Mouse (Mus musculus) myocyte (in vitro differentiated cells): Measurements from ENCODE around the gene Xpo4.

Experiments
- CEBPB ChIP-seq: IDR thresholded peaks from 2 replicates; pipeline ENCODE4 v1.6.1; 2011; ENCODE audit warnings: mild to moderate bottlenecking, moderate library complexity; ENCODE audit not compliant: poor library complexity, insufficient read depth, severe bottlenecking
- E2F4 ChIP-seq: IDR thresholded peaks from one replicate; pipeline ENCODE4 v1.6.1; 2011; ENCODE audit warnings: mild to moderate bottlenecking, control low read depth, moderate library complexity; ENCODE audit not compliant: insufficient read depth
- MAX ChIP-seq: IDR thresholded peaks from one replicate; pipeline ENCODE4 v1.6.1; 2011; ENCODE audit warnings: low read depth, mild to moderate bottlenecking, control low read depth
- MYOD1 ChIP-seq, 3 experiments: IDR thresholded peaks; one replicate each; pipeline ENCODE4 v1.6.1; 2011; ENCODE audit warnings: control low read depth in 2 of 3, low read depth in 2 of 3, mild to moderate bottlenecking in 2 of 3, moderate library complexity in 1 of 3; ENCODE audit not compliant: insufficient read length in 2 of 3, control insufficient read depth in 1 of 3
- MYOG ChIP-seq, 3 experiments: IDR thresholded peaks; one replicate each; pipeline ENCODE4 v1.6.1; 2011; ENCODE audit warnings: control low read depth in 2 of 3, low read depth in 2 of 3, mild to moderate bottlenecking in 2 of 3; ENCODE audit not compliant: insufficient read length in 2 of 3, control insufficient read depth in 1 of 3, insufficient read depth in 1 of 3
- POLR2A ChIP-seq: IDR thresholded peaks from one replicate; pipeline ENCODE4 v1.6.1; 2011; ENCODE audit warnings: low read depth, mild to moderate bottlenecking, control low read depth, moderate library complexity; ENCODE audit not compliant: insufficient read length
- POLR2AphosphoS2 ChIP-seq: IDR thresholded peaks from one replicate; pipeline ENCODE4 v1.6.1; 2011; ENCODE audit warnings: low read depth, control low read depth; ENCODE audit not compliant: insufficient read length
- REST ChIP-seq: IDR thresholded peaks from one replicate; pipeline ENCODE4 v1.6.1; 2011; ENCODE audit warnings: mild to moderate bottlenecking, control low read depth, moderate library complexity; ENCODE audit not compliant: insufficient read depth, insufficient read length
- SRF ChIP-seq: IDR thresholded peaks from one replicate; pipeline ENCODE4 v1.6.1; 2011; ENCODE audit warnings: low read depth; ENCODE audit not compliant: control insufficient read depth, insufficient read length
- TCF12 ChIP-seq: IDR thresholded peaks from one replicate; pipeline ENCODE4 v1.6.1; 2011; ENCODE audit warnings: mild to moderate bottlenecking, control low read depth; ENCODE audit not compliant: poor library complexity, insufficient read depth, severe bottlenecking
- TCF3 ChIP-seq: IDR thresholded peaks from one replicate; pipeline ENCODE4 v1.6.1; 2011; ENCODE audit warnings: low read depth, control low read depth; ENCODE audit not compliant: insufficient read length
- USF1 ChIP-seq: IDR thresholded peaks from one replicate; pipeline ENCODE4 v1.6.1; 2011; ENCODE audit warnings: low read depth, mild to moderate bottlenecking, control low read depth, moderate library complexity

DNA sequence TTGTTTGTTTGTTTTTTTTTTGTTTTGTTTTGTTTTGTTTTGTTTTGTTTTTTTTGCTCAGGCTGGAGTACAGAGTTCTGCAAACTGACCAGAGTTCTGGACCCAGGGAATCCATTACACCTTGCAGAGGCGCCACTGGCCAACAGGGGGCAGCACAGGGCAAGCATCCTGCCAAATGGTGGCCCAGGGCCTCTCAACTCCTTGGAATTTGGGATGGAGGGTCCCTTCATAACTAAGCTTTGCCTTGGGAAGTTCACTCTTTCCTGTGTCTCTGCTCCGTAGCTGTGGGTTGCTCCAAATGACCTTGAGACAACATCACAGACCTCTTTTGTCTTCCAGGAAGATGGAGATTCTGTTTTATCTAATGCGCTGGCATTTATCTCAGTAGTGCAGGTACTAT lies 132.0 kb downstream of the Xpo4 start:
- TF ChIP-seq POLR2A (no peak), USF1 (no peak), MYOG (IDR thresholded peaks at IDR 0.05; ENCODE audit: control insufficient read depth in 1 of 3, insufficient read depth in 1 of 3, insufficient read length in 2 of 3, low read depth in 2 of 3) (no peak), CEBPB (no peak), REST (no peak), E2F4 (no peak), POLR2AphosphoS2 (no peak), MAX (no peak), TCF12 (no peak), MYOD1 (IDR thresholded peaks at IDR 0.05; ENCODE audit: control insufficient read depth in 1 of 3, insufficient read length in 2 of 3, low read depth in 2 of 3) (no peak), TCF3 (no peak), SRF (no peak)
